Mouse (Mus musculus) adrenal gland, postnatal 25 days (tissue): Measurements from ENCODE around the gene Ift140. TPM values are rescaled to one million over a fixed set of nuclear protein-coding genes. Genes with fewer than 3 reads are reported as not detected.

Experiments
- DNase-seq: peaks from one replicate; pipeline ENCODE4 v3.0.0; 2021; ENCODE audit warnings: mixed read lengths
- long read RNA-seq: library from polyadenylated mRNA; stranded (forward); transcript quantifications from one replicate; pipeline ENCODE4 v2.0.0, GENCODE M21; 2021
- total RNA-seq: library from RNA; stranded (reverse); gene quantifications from 2 replicates; pipeline ENCODE4 v1.2.3, GENCODE M21; 2021

Ift140 gene
- total RNA-seq: 36.3 and 45.4 TPM in 2 replicates
- long read RNA-seq, full-length matches to known transcripts: 11 of 23 reads
- long read RNA-seq, partial matches to known transcripts: 5 of 23 reads
- long read RNA-seq, other reads (novel, unspliced or antisense): 7 of 23 reads

DNA sequence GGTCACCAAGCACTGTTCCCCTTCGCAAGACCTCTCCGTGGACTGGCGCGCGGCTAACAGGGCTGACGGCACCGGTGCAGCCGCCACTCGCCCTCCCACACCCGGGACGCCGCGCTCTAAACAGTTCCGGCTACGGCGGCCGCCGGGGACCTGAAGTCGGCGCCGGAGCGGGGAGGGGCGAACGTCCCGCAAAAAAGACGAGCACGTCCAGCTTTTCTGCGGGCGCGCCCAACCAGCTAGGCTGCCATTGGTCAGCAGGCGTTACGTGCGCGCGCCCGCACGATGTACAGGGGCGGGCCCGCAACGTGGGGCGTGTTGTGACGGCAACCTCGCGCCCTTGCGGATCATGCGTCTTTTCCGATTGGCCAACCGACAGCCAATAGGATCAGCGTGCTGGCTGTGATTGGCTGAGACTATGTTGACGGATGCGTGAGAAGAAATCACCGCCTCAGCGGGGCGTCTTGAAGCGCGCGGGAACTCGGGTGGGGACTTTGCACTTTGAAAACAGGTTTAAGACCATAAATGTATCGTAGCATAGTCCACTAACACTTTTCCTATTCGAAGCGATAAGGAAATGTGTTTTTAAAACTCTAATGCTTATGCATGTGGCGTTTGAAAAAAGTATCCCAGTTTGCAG, at the start of gene Ift140, which contains the start of gene Cramp1l:
Gene Ift140 (plus strand): TSS at position 431 of the 637 bp plus-strand sequence.
Gene Cramp1l (minus strand): TSS at position 134 of the 637 bp plus-strand sequence.
- peak; percentile 98 for DNase-seq

GRCm38 (mm10) chr17:24987221-24987620, 28.7 kb upstream of the Ift140 start:
- DNase-seq: no peak

- DNase-seq: peak; percentile 9
Measured at GRCm38 (mm10) chr17:24994721-24995120, 21.2 kb upstream of the Ift140 start.

DNA sequence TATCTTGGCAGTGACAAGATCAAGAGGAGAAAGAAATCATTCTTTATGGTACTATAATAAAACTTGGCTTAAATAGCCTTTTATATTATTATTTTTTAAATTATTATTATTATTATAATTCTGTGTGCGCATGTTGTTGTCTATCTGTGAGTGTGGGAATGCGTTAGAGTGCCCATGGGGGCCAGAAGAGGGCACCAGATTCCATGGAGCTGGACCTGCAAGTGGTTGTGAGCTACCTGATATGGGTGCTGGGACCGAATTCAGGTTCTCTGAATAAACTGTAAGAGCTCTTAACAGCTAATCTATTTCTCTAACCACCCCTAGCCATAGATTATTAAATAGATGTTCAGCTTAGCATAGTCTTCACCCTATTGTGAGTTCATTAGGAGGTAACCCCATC, 10.8 kb upstream of the Ift140 start:
- no peak for DNase-seq

DNA sequence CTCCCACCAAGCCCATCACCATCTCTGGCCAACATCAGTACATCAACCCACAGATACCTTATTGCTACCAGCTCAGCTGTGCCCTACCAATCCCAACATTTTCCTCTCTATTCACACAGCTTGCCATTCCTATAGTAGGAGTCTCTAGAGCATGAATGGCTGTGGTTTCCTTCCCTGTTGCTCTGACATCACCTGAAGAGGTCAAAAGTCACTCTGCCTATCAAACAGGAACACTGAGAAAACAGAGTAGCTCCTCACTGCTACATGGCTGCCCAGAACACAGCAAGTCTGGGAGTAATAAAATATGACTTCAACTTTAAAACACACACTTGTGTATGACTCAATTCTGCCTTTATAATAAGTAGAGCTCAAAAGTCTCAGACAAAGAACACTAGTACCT, 8.4 kb upstream of the Ift140 start:
- DNase-seq: no peak

DNA sequence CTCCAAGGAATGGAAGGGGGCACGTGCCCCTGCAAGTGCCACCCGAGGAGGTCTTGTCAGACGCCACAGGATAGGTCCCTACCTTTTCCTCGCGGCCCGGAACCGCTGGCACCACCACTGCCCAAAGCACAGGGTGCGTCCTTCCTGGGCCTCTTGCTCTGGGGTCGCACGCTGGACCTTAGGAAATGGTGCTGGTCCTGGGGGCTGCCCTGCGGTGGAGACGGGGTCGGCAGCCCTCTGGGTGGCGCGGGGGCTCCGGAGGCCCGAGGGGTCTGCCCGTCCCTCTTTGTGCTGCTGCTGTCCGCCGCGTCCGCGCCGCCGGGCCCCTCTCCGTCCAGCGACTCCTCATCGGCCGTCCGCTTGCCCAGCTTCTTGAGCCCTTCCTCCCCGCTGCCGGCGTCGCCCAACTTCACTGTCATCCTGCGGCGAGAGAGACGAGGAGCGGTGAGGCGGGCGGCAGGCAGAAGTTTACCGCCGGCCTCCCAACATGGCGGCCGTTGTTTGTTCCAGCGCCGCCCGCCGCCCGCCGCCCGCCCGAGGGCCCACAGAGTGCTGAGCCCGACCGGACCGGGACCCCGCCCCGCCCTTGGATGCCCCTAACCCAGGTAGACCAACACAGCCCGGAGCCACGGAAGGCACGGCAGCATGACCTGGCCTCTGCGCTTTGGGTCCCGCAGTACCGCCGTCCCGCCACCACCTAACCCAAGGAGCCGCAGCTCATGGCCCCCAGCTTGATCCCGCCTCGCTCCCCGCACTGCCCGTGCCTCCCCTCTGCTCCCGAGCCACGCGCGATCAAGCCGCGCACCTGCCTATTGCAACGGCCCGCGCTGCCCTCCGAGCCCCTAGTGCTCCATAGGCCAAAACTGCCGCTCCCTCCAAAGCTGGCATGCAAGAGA, 2.0 kb upstream of the Ift140 start:
- peak; percentile 52 for DNase-seq

DNA sequence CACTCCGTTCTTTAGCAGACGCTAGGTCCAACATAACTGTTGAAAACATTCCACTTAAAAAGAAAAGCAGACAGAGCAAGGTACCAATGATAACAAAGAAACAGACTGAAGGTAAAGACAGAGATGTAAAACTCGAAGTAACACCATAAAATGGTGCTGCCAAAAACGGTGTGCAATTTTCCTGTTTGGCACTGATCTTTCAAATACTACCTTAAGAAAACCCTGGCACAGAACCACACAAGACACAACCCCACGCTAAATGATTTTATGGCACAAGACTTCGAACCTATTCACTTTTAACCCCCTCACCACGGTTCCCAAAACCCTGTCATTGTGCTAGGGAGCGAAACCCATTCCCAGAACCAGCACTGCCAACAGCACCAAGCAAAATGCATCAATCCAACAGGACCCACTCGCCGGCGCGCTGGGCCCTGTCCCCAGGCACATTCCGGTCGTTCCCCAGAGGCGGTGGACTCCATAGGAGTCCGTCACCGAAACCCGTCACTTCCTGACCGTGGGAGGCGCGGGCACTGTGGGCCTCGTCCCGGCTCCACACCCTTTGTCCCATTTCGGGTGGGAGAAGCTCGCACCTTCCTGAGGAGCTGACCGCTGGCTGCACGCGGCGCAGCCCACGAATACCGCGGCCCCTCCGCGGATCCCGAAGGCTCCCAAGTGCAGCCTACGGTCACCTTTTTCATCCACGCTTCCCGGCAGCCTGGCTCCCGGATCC, 879 bp upstream of the Ift140 start:
- DNase-seq: peak; percentile 44

DNA sequence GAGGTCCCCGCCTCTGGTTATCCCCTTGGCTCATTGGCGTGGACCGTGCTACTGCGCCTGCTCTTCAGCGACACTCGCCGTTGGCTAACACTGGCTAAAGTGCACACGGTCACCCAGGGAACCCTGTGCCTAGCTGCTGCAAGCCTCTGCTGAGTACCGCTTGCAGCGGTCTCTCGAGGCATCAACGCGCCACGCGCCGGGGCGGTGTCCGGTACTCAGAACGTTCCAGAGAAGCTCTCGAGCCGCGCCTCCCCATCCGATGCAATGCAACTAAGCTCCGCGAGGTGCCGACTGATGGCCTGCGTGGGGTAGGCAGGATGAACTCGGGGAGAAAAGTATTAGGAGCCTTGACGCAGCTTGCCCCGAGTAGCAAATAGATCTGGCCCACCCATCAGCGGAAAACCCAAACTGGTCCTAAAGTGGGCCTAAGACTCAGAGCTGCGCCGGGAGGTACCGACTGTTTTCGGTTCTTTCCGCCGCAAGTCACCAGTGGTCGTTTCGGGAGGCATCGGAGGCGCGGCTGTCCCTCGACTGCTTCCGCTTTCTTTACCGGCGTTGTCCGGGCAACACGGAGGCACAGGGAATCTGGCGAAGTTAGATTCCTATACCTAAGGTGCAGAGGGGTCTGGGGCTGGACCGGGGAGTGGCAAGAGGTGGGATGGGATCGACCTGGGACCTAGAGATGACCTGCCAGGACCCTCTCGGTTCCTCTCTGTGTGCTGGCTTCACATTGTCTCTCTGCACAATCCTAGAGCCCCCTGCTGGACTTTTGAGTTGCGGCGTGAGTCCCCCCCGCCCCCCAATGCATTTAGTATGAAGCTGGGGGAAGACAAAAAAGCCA, 627 bp downstream of the Ift140 start:
- peak; percentile 72 for DNase-seq

- DNase-seq: no peak
Measured at GRCm38 (mm10) chr17:25036183-25036582, 20.3 kb downstream of the Ift140 start.

DNA sequence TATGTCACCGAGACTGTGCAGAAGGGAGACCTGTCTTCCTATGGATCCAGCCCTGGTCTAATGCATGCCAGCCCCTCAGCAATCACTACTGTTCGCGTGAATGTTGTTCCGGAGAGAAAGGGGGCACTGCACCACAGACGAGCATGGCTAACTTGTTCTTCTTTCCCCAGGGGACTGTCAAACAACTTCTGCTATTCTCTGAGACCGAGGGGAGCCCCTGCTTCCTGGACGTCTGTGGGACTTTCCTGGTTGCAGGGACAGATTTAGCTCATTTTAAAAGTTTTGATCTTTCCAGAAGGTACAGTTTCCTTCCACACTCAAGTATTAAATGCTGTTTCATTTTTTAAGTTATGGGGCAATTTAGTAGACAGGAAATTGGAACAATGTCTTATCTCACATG, 29.0 kb downstream of the Ift140 start:
- no peak for DNase-seq

- no peak for DNase-seq
Measured at GRCm38 (mm10) chr17:25045281-25045680, 29.4 kb downstream of the Ift140 start.

GRCm38 (mm10) chr17:25047143-25047542, 31.3 kb downstream of the Ift140 start:
- no peak for DNase-seq

GRCm38 (mm10) chr17:25053274-25053673, 37.4 kb downstream of the Ift140 start:
- DNase-seq: no peak

DNA sequence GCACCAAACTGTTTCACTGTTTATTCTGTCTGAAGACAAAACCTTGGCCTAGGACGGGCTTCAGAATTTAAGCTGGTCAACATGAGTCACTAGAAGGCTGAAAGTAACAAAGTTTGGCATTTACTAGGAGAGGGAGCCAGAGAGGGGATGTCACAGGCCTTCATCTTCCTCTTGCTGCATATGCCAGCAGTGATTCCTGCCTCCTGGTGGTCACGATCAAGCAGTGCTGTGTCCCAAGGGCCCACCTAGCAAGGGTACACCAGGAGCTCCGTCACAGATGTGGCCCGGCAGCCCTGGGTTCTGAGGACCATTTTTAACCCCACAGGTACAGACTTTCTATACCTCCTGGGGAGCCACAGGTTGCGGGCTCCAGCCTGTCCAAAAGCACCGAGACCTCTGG, 41.2 kb downstream of the Ift140 start:
- DNase-seq: no peak

DNA sequence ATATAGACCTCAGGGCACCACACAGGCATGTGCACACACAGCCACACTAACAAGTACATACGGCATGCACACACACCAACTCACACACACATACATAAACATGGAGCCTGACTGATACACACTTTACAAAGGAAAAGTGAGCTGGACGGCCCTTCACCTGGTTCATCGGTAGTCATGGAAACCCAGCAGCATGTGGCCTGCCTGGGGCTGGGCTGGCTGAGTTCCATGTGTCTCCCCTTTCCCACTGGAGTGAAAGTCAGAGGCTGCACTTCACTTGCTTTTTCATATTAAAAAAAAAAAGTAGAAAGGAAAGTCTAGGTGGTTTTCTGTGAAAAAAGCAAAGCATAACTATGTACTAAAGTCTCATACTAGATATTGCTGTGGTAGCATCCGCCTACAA, 47.4 kb downstream of the Ift140 start:
- DNase-seq: no peak

GRCm38 (mm10) chr17:25063872-25064271, 48.0 kb downstream of the Ift140 start:
- DNase-seq: no peak

DNA sequence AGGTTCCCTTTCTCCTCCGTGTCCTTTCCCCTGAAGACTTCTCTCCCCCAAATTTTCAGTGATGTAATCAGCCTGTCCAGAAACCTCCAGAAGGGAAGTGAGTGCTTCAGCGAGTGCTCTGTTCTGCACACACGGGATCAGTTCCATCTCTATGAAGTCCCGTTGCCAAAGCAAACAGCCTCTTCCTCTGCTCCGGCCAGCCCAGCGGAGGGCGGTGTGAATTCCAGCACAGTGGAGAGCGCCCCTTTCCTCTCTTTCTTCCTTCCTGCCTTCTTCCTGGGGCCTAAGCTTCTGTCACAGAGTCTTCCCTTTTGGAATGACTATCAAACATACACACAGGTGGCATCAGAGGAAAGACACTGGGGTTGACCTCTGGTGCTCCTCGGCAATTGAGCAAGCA, 48.5 kb downstream of the Ift140 start:
- DNase-seq: no peak

DNA sequence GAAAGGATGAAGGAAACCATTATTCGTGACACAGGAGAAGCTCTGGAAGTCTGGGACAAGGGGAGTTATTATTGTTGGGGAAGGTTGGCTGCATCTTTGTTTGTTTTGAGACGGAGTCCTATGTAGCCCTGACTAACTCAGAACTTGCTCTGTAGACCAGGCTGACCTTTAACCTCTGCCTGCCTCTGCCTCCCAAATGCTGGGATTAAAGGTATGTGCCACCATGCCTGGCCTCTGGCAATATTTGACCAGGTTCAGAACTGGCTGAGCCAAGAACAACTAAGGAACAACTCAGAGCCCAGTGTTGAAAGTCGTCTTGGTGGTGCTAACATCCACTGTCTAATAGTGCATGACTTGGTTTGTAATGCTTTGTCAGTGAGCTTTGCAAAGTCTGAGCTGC, 49.3 kb downstream of the Ift140 start:
- no peak for DNase-seq

GRCm38 (mm10) chr17:25066595-25066994, 50.7 kb downstream of the Ift140 start:
- no peak for DNase-seq

GRCm38 (mm10) chr17:25067442-25067851, 51.6 kb downstream of the Ift140 start:
- DNase-seq: no peak

DNA sequence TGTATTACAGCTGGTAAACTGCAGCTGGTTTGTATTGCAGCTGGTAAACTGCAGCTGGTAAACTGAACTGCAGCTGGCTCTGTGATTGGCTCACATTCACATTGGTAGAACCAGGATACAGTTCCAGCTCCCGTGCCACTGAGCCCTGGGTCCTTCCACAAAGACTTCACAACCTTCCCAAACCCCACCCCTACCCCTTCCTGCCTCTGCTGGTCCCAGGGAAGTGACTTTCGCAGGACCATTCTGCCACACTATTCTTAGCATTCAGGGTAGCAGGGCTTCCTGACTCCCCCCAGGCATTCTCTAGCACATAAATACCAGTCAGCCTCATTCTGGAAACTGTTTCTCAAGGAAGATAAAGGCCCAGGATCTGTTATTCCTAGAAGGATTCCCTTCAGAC, 52.8 kb downstream of the Ift140 start:
- DNase-seq: no peak

GRCm38 (mm10) chr17:25076906-25077305, 61.0 kb downstream of the Ift140 start:
- no peak for DNase-seq
